Mouse (Mus musculus) cortical plate, adult 2 months (tissue): ENCODE measurements around the gene Plekhg4.

Experiments
- CTCF ChIP-seq: fragments of 200-500 bp; IDR thresholded peaks from 2 replicates; pipeline ENCODE4 v1.5.1; 2011; ENCODE audit warnings: mild to moderate bottlenecking, control low read depth, low read length; ENCODE audit not compliant: insufficient read depth; ENCODE audit errors: extremely low read depth
- POLR2A ChIP-seq: fragments of 200-500 bp; IDR thresholded peaks from 2 replicates; pipeline ENCODE4 v1.6.1; 2011; ENCODE audit warnings: mild to moderate bottlenecking, low read length, control low read depth; ENCODE audit not compliant: insufficient read depth; ENCODE audit errors: extremely low read depth

DNA sequence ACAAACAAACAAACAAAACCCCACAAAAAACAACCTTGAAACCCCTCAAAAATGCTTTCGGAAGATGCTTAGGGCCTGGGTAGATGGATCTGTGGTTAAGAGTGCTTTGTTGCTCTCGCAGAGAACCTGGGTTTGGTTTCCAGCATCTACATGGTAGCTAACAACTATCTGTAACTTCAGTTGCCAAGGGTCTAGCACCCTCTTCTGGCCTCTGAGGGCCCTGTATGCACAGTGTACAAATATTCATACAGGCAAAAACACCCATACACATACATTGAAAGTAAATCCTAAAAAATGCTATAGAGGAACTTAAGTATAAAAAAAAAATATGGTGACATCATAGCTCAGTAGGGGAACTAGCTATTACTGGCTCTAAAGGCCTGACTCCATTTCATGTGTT is 11.0 kb downstream of the Plekhg4 start:
- no peak for TF ChIP-seq POLR2A
- no peak for TF ChIP-seq CTCF
